Mouse (Mus musculus) heart, embryonic 16.5 days (tissue): Measurements from ENCODE around the gene Agap1. TPM values are rescaled to one million over a fixed set of nuclear protein-coding genes. Genes with fewer than 3 reads are reported as not detected.

Experiments
- ATAC-seq: fragments of 200-750 bp; cut with Nextera tagmentation; replicated peaks from 2 replicates; pipeline ENCODE4 v1.8.0; 2017; ENCODE audit warnings: moderate number of reproducible peaks; ENCODE audit not compliant: insufficient read depth, low FRiP score; ENCODE audit errors: extremely low read depth
- H3K27ac ChIP-seq: fragments of 300-500 bp; sonication (generic); 2 replicates; pipeline ENCODE4 v1.5.1; 2014; ENCODE audit warnings: mild to moderate bottlenecking, low read length, control low read depth, moderate library complexity
- H3K27me3 ChIP-seq: fragments of 300-500 bp; sonication (generic); 2 replicates; pipeline ENCODE4 v1.6.1; 2014; ENCODE audit warnings: low read length, mixed read lengths; ENCODE audit not compliant: control insufficient read depth, insufficient read depth
- H3K36me3 ChIP-seq: fragments of 300-500 bp; sonication (generic); 2 replicates; pipeline ENCODE4 v1.6.1; 2014; ENCODE audit not compliant: control insufficient read depth, insufficient read depth
- H3K4me1 ChIP-seq: fragments of 300-500 bp; sonication (generic); 2 replicates; pipeline ENCODE4 v1.6.1; 2014; ENCODE audit warnings: low read length, mixed read lengths; ENCODE audit not compliant: control insufficient read depth, insufficient read depth
- H3K4me2 ChIP-seq: fragments of 300-500 bp; sonication (generic); 2 replicates; pipeline ENCODE4 v1.6.1; 2014; ENCODE audit warnings: low read depth, mild to moderate bottlenecking, control low read depth, low read length
- H3K4me3 ChIP-seq: fragments of 300-500 bp; sonication (generic); 2 replicates; pipeline ENCODE4 v1.5.1; 2014; ENCODE audit warnings: mild to moderate bottlenecking, control low read depth, low read length
- H3K9ac ChIP-seq: fragments of 300-500 bp; sonication (generic); 2 replicates; pipeline ENCODE4 v1.6.1; 2014; ENCODE audit warnings: low read length, control low read depth
- H3K9me3 ChIP-seq: fragments of 300-500 bp; sonication (generic); replicated peaks from 2 replicates; pipeline ENCODE4 v1.6.1; 2016; ENCODE audit warnings: low read length; ENCODE audit not compliant: control insufficient read depth
- WGBS: fragments of 180-500 bp; shearing (Covaris S2); extraction: QIAGEN DNeasy Blood & Tissue Kit; methylation state at CpG from one replicate; pipeline ENCODE4 v1.1.7; 2014; 5-methylcytosine and 5-hydroxymethylcytosine counted together
- polyA plus RNA-seq: library from polyadenylated mRNA; unstranded; fragments of >200 nt; fragmentation: Nextera tagmentation; extraction: Ambion mirVana; gene quantifications from 2 replicates; pipeline ENCODE4 v1.2.1, GENCODE M21; 2015

Gene Agap1
- polyA plus RNA-seq, 1 experiment from 2014 or later = 6.2 TPM

- no peaks in the 10 kb centered on the region for H3K36me3 ChIP-seq
- H3K4me1 ChIP-seq = peaks cover 18% of the 10 kb centered on the region; the same call in 1 of the 2 replicates
- no peaks in the 10 kb centered on the region for H3K27me3 ChIP-seq
- H3K9me3 ChIP-seq = no peaks in the 10 kb centered on the region
- 6% methylated on average over 4 of the region's 4 CpGs for WGBS
- H3K4me3 ChIP-seq = no peak overlapping the region
- no peak overlapping the region for H3K4me2 ChIP-seq
- no peak; the same call in 1 of the 2 replicates for ATAC-seq
- H3K9ac ChIP-seq = no peak overlapping the region
- H3K27ac ChIP-seq = no peak overlapping the region
These were observed 69.8 kb downstream of the Agap1 start for GRCm38 (mm10) chr1:89524369-89524768.

GRCm38 (mm10) chr1:89524998-89525397 is 70.4 kb downstream of the Agap1 start:
- Histone ChIP-seq H3K36me3 (no peaks in the 10 kb centered on the region), H3K4me2 (no peak overlapping the region), H3K9me3 (no peaks in the 10 kb centered on the region), H3K9ac (no peak overlapping the region), H3K27me3 (no peaks in the 10 kb centered on the region), H3K4me1 (peaks cover 18% of the 10 kb centered on the region; the same call in 1 of the 2 replicates), H3K4me3 (no peak overlapping the region), H3K27ac (no peak overlapping the region)
- no peak for ATAC-seq
- WGBS = 56% methylated on average over 4 of the region's 4 CpGs

GRCm38 (mm10) chr1:89525825-89526224 is 71.2 kb downstream of the Agap1 start:
- no peak overlapping the region for H3K27ac ChIP-seq
- no peaks in the 10 kb centered on the region for H3K27me3 ChIP-seq
- no peak overlapping the region for H3K4me3 ChIP-seq
- H3K9ac ChIP-seq = no peak overlapping the region
- H3K4me1 ChIP-seq = peaks cover 18% of the 10 kb centered on the region; the same call in 1 of the 2 replicates
- WGBS = 45% methylated on average over 13 of the region's 13 CpGs
- H3K4me2 ChIP-seq = no peak overlapping the region
- no peak for ATAC-seq
- no peaks in the 10 kb centered on the region for H3K36me3 ChIP-seq
- H3K9me3 ChIP-seq = no peaks in the 10 kb centered on the region

- H3K27me3 ChIP-seq = no peaks in the 10 kb centered on the region
- H3K9ac ChIP-seq = no peak overlapping the region
- WGBS = 63% methylated on average over 17 of the region's 17 CpGs
- H3K9me3 ChIP-seq = peaks cover 5% of the 10 kb centered on the region
- ATAC-seq = no peak
- peaks cover 17% of the 10 kb centered on the region for H3K4me1 ChIP-seq
- H3K4me2 ChIP-seq = no peak overlapping the region
- H3K36me3 ChIP-seq = no peaks in the 10 kb centered on the region
- no peak overlapping the region for H3K4me3 ChIP-seq
- no peak overlapping the region for H3K27ac ChIP-seq
These were observed 74.2 kb downstream of the Agap1 start for GRCm38 (mm10) chr1:89528671-89529276.

GRCm38 (mm10) chr1:89533702-89534101 is 79.1 kb downstream of the Agap1 start:
- 0 out of 2 replicates have a peak, but pooled peaks have one; percentile 21 for ATAC-seq
- H3K27ac ChIP-seq = peak overlapping the region; percentile 40; the same call in 1 of the 2 replicates
- no peak overlapping the region; the same call in 1 of the 2 replicates for H3K9ac ChIP-seq
- peaks cover 5% of the 10 kb centered on the region for H3K9me3 ChIP-seq
- H3K4me3 ChIP-seq = no peak overlapping the region
- H3K4me2 ChIP-seq = peak overlapping the region; percentile 42
- H3K36me3 ChIP-seq = no peaks in the 10 kb centered on the region
- peaks cover 29% of the 10 kb centered on the region for H3K4me1 ChIP-seq
- no peaks in the 10 kb centered on the region for H3K27me3 ChIP-seq
- WGBS = 18% methylated on average over 9 of the region's 9 CpGs

GRCm38 (mm10) chr1:89535206-89535605 is 80.6 kb downstream of the Agap1 start:
- H3K36me3 ChIP-seq = no peaks in the 10 kb centered on the region
- peaks cover 5% of the 10 kb centered on the region for H3K9me3 ChIP-seq
- H3K4me1 ChIP-seq = peaks cover 29% of the 10 kb centered on the region
- no peak overlapping the region for H3K4me3 ChIP-seq
- H3K9ac ChIP-seq = no peak overlapping the region
- H3K27ac ChIP-seq = peak overlapping the region; percentile 25; the same call in 1 of the 2 replicates
- H3K27me3 ChIP-seq = no peaks in the 10 kb centered on the region
- no peak for ATAC-seq
- H3K4me2 ChIP-seq = no peak overlapping the region

GRCm38 (mm10) chr1:89538163-89538946 is 83.7 kb downstream of the Agap1 start:
- Histone ChIP-seq H3K36me3 (no peaks in the 10 kb centered on the region), H3K4me2 (no peak overlapping the region)
- no peak for ATAC-seq

GRCm38 (mm10) chr1:89539127-89539526 is 84.5 kb downstream of the Agap1 start:
- Histone ChIP-seq H3K36me3 (no peaks in the 10 kb centered on the region), H3K4me1 (peaks cover 16% of the 10 kb centered on the region)

More at GRCm38 (mm10) chr1:89538163-89538946, 83.7 kb downstream of the Agap1 start:
- peaks cover 24% of the 10 kb centered on the region for H3K4me1 ChIP-seq
- no peak overlapping the region for H3K27ac ChIP-seq
- no peaks in the 10 kb centered on the region for H3K9me3 ChIP-seq
- WGBS = 64% methylated on average over 18 of the region's 18 CpGs
- no peaks in the 10 kb centered on the region for H3K27me3 ChIP-seq
- no peak overlapping the region for H3K9ac ChIP-seq
- H3K4me3 ChIP-seq = no peak overlapping the region

GRCm38 (mm10) chr1:89541151-89541550 is 86.5 kb downstream of the Agap1 start:
- H3K36me3 ChIP-seq = no peaks in the 10 kb centered on the region
- 90% methylated on average over 13 of the region's 13 CpGs for WGBS
- H3K9ac ChIP-seq = no peak overlapping the region
- no peak for ATAC-seq
- H3K4me3 ChIP-seq = no peak overlapping the region
- peaks cover 2% of the 10 kb centered on the region; the same call in 1 of the 2 replicates for H3K4me1 ChIP-seq
- H3K9me3 ChIP-seq = no peaks in the 10 kb centered on the region
- H3K27me3 ChIP-seq = no peaks in the 10 kb centered on the region
- no peak overlapping the region for H3K27ac ChIP-seq
- no peak overlapping the region for H3K4me2 ChIP-seq

More at GRCm38 (mm10) chr1:89539127-89539526, 84.5 kb downstream of the Agap1 start:
- Histone ChIP-seq H3K4me3 (no peak overlapping the region), H3K4me2 (no peak overlapping the region), H3K27me3 (no peaks in the 10 kb centered on the region), H3K9me3 (no peaks in the 10 kb centered on the region), H3K27ac (no peak overlapping the region), H3K9ac (no peak overlapping the region)
- ATAC-seq = no peak
- 79% methylated on average over 13 of the region's 13 CpGs for WGBS
